ENCODE assay signal across 9 mouse cellular contexts in genomic region chr2:45114596-45114995, GRCm38 (mm10). TPM values are rescaled to one million over a fixed set of nuclear protein-coding genes. Genes with fewer than 3 reads are reported as not detected.
DNase-seq lines count a peak whose midpoint lies in the region; ATAC-seq and TF ChIP-seq lines count a peak whose summit lies in the region.
"Had no signal": no experiment of that assay in that cellular context is flagged by ENCODE, and none has a peak within 500 bp of the region (broad histone marks: within the 10 kb centered on the region; RNA-seq: fewer than 3 reads in every experiment).

No protein-coding gene starts in this region.

- no peaks in the 10 kb centered on the region for H3K9me3 ChIP-seq in heart, embryonic 10.5 days
- no peaks in the 10 kb centered on the region for H3K9me3 ChIP-seq in CH12.LX (replicated peaks; ENCODE audit: low read length)
- H3K9me3 ChIP-seq in forebrain, postnatal 0 days (ENCODE audit: low read length), result no peaks in the 10 kb centered on the region
- no peaks in the 10 kb centered on the region for H3K9me3 ChIP-seq in midbrain, embryonic 11.5 days (ENCODE audit: control insufficient read depth, low read length)

- H3K9ac ChIP-seq in CH12.LX (ENCODE audit: insufficient read depth, low read depth), result peak overlapping the region; percentile 100
- H3K9ac ChIP-seq in forebrain, postnatal 0 days, result peak overlapping the region; percentile 71
- H3K9ac ChIP-seq in midbrain, embryonic 11.5 days (ENCODE audit: low read length), result peak overlapping the region; percentile 22; the same call in 1 of the 2 replicates

- H3K27ac ChIP-seq in heart, embryonic 10.5 days, result no peak overlapping the region
- H3K27ac ChIP-seq in CH12.LX (ENCODE audit: insufficient read depth, low read depth), result peak overlapping the region; percentile 51; the same call in 1 of the 2 replicates
- peak overlapping the region; percentile 98 for H3K27ac ChIP-seq in forebrain, postnatal 0 days (ENCODE audit: low read depth, low read length)
- peak overlapping the region; percentile 41 for H3K27ac ChIP-seq in midbrain, embryonic 11.5 days (ENCODE audit: low read depth, low read length)

- no peaks in the 10 kb centered on the region for H3K36me3 ChIP-seq in heart, embryonic 10.5 days
- H3K36me3 ChIP-seq in CH12.LX (replicated peaks in 1 of 2; ENCODE audit: control insufficient read depth in 1 of 2, insufficient read depth in 1 of 2, low read length in 1 of 2), result no peaks in the 10 kb centered on the region
- no peaks in the 10 kb centered on the region for H3K36me3 ChIP-seq in forebrain, postnatal 0 days (ENCODE audit: insufficient read depth)
- H3K36me3 ChIP-seq in midbrain, embryonic 11.5 days (ENCODE audit: control insufficient read depth, insufficient read depth, low read length), result no peaks in the 10 kb centered on the region

- DNase-seq in heart, embryonic 10.5 days (ENCODE audit: low spot score), result no peak
- no peak for DNase-seq in heart, postnatal 4 days
- DNase-seq in CH12.LX (ENCODE audit: extremely low read depth), result peak; percentile 76
- DNase-seq in forebrain, postnatal 0 days, result no peak
- DNase-seq in midbrain, embryonic 11.5 days (ENCODE audit: low spot score, missing footprints), result peak; percentile 92
- no peak for DNase-seq in urinary bladder, postnatal 4 days (ENCODE audit: low spot score in 2 of 2)
- DNase-seq in layer of hippocampus, adult 9-10 months (ENCODE audit: low spot score), result no peak
- no peak for DNase-seq in cerebellum, postnatal 25 days
- DNase-seq: cerebellum, adult 2 months had no signal

- no peak for TF ChIP-seq CTCF in CH12.LX (conservative IDR thresholded peaks at IDR 0.05 in 1 of 2, IDR thresholded peaks at IDR 0.05 in 1 of 2; ENCODE audit: low read depth in 2 of 2, low read length in 2 of 2)
- TF ChIP-seq CTCF in forebrain, postnatal 0 days (IDR thresholded peaks at IDR 0.05; ENCODE audit: low read depth), result no peak

- 0 out of 2 replicates have a peak overlapping the region, but pooled peaks have one; percentile 6 for H3K4me3 ChIP-seq in heart, embryonic 10.5 days
- peak overlapping the region in 1 of 3 experiments; percentile 67 for H3K4me3 ChIP-seq in CH12.LX (replicated peaks in 1 of 3; ENCODE audit: low read depth in 2 of 3, low read length in 2 of 3, poor library complexity in 1 of 3)
- H3K4me3 ChIP-seq in forebrain, postnatal 0 days (ENCODE audit: low read depth, low read length), result peak overlapping the region; percentile 63; the same call in 1 of the 2 replicates
- no peak overlapping the region; the same call in 1 of the 2 replicates for H3K4me3 ChIP-seq in midbrain, embryonic 11.5 days (ENCODE audit: low read depth, low read length)

- no peak for ATAC-seq in forebrain, postnatal 0 days
- no peak for ATAC-seq in midbrain, embryonic 11.5 days (ENCODE audit: low FRiP score)

- TF ChIP-seq POLR2A in CH12.LX (IDR thresholded peaks at IDR 0.05; ENCODE audit: low read depth, low read length), result no peak

- peak overlapping the region; percentile 90 for H3K4me2 ChIP-seq in CH12.LX (ENCODE audit: insufficient read depth, low read depth, poor library complexity, severe bottlenecking)
- peak overlapping the region; percentile 69 for H3K4me2 ChIP-seq in forebrain, postnatal 0 days (ENCODE audit: low read depth)
- H3K4me2 ChIP-seq in midbrain, embryonic 11.5 days, result peak overlapping the region; percentile 73

- peaks cover 7% of the 10 kb centered on the region; the same call in 1 of the 2 replicates for H3K4me1 ChIP-seq in heart, embryonic 10.5 days
- peaks cover 2 to 36% of the 10 kb centered on the region in 2 experiments; a peak in 2 of 4 replicates for H3K4me1 ChIP-seq in CH12.LX (ENCODE audit: control insufficient read depth in 1 of 2, insufficient read depth in 2 of 2)
- 0 out of 2 replicates have a peak, but pooled peaks cover 3% of the 10 kb centered on the region for H3K4me1 ChIP-seq in forebrain, postnatal 0 days (ENCODE audit: insufficient read depth)
- peaks cover 22% of the 10 kb centered on the region for H3K4me1 ChIP-seq in midbrain, embryonic 11.5 days (ENCODE audit: control insufficient read depth, insufficient read depth, low read length)

- peaks cover 36% of the 10 kb centered on the region for H3K79me2 ChIP-seq in CH12.LX (replicated peaks; ENCODE audit: control insufficient read depth, extremely low read depth, insufficient read depth, poor library complexity, severe bottlenecking)

- dilution Hi-C loops in CH12.LX (cut with MboI; ENCODE audit: extremely low pct_ligation_motif_present, extremely low pct_unique_long_range_greater_than_20kb, low sequenced_read_pairs), result no loop called here

- peak; percentile 67 for TF ChIP-seq EP300 in CH12.LX (IDR thresholded peaks at IDR 0.05; ENCODE audit: low read length)

- peak; percentile 25 for TF ChIP-seq RAD21 in CH12.LX (IDR thresholded peaks at IDR 0.05; ENCODE audit: low read depth, low read length)

- in situ Hi-C loops in CH12.LX (cut with MboI; ENCODE audit: low pct_ligation_motif_present, low pct_unique_long_range_greater_than_20kb, low sequenced_read_pairs), result loop anchor here (25.0 kb wide), 2 partner anchors 652 to 1323 kb away; no protein-coding TSS in a partner anchor

- WGBS in heart, embryonic 10.5 days, result 31% methylated on average over 2 of the region's 2 CpGs
- 37% methylated on average over 2 of the region's 2 CpGs for WGBS in forebrain, postnatal 0 days
- 0% methylated on average over 2 of the region's 2 CpGs for WGBS in midbrain, embryonic 11.5 days

- H3K27me3 ChIP-seq in heart, embryonic 10.5 days (ENCODE audit: insufficient read depth, poor library complexity, severe bottlenecking), result no peaks in the 10 kb centered on the region
- no peaks in the 10 kb centered on the region for H3K27me3 ChIP-seq in CH12.LX (replicated peaks)
- no peaks in the 10 kb centered on the region for H3K27me3 ChIP-seq in forebrain, postnatal 0 days (ENCODE audit: insufficient read depth, low read length)
- H3K27me3 ChIP-seq in midbrain, embryonic 11.5 days (ENCODE audit: control insufficient read depth, insufficient read depth, low read length), result no peaks in the 10 kb centered on the region

TF ChIP-seq in CH12.LX, 34 proteins besides CTCF, POLR2A, EP300 and RAD21 (continues in another document):
- TF ChIP-seq PAX5 (IDR thresholded peaks at IDR 0.05; ENCODE audit: low read length) (no peak), RCOR1 (conservative IDR thresholded peaks at IDR 0.05; ENCODE audit: low read depth, low read length) (no peak; the same call in 1 of the 2 replicates), MAX (IDR thresholded peaks at IDR 0.05; ENCODE audit: low read length) (no peak), MAFK (IDR thresholded peaks at IDR 0.05; ENCODE audit: insufficient replicate concordance, low read length) (peak; percentile 61; the same call in 1 of the 2 replicates), IRF4 (IDR thresholded peaks at IDR 0.05; ENCODE audit: low read depth, low read length) (peak; percentile 72; the same call in 1 of the 2 replicates), NRF1 (IDR thresholded peaks at IDR 0.05; ENCODE audit: low read depth, low read length) (no peak), SIN3A (IDR thresholded peaks at IDR 0.05; ENCODE audit: low read length) (no peak), TBP (conservative IDR thresholded peaks at IDR 0.05; ENCODE audit: low read depth, low read length) (0 out of 2 replicates have a peak, but pooled peaks have one; percentile 37), ZKSCAN1 (IDR thresholded peaks at IDR 0.05; ENCODE audit: borderline replicate concordance, low read depth, low read length) (no peak), USF2 (conservative IDR thresholded peaks at IDR 0.05; ENCODE audit: low read depth, low read length) (no peak), ZNF384 (IDR thresholded peaks at IDR 0.05; ENCODE audit: low read depth, low read length) (peak; percentile 31; the same call in 1 of the 2 replicates), USF1 (IDR thresholded peaks at IDR 0.05; ENCODE audit: low read depth, low read length) (no peak), TCF12 (IDR thresholded peaks at IDR 0.05; ENCODE audit: low read depth, low read length) (peak; percentile 79), KAT2A (IDR thresholded peaks at IDR 0.05; ENCODE audit: insufficient replicate concordance, low read length) (no peak), UBTF (IDR thresholded peaks at IDR 0.05; ENCODE audit: low read depth, low read length) (no peak), JUN (IDR thresholded peaks at IDR 0.05; ENCODE audit: insufficient read depth, low read depth, low read length) (no peak), CHD2 (IDR thresholded peaks at IDR 0.05; ENCODE audit: low read length) (peak; percentile 90), BHLHE40 (IDR thresholded peaks at IDR 0.05; ENCODE audit: low read depth, low read length) (peak; percentile 84), HCFC1 (IDR thresholded peaks at IDR 0.05; ENCODE audit: low read depth, low read length) (peak; percentile 36; the same call in 1 of the 2 replicates), MAZ (IDR thresholded peaks at IDR 0.05; ENCODE audit: low read depth, low read length) (no peak), MXI1 (IDR thresholded peaks at IDR 0.05; ENCODE audit: low read depth, low read length) (0 out of 2 replicates have a peak, but pooled peaks have one; percentile 32), E2F4 (IDR thresholded peaks at IDR 0.05; ENCODE audit: insufficient replicate concordance, low read depth, low read length) (no peak), MYC (IDR thresholded peaks at IDR 0.05; ENCODE audit: low read depth, low read length) (peak; percentile 89), ZC3H11A (IDR thresholded peaks at IDR 0.05; ENCODE audit: low read depth, low read length) (no peak), MEF2A (IDR thresholded peaks at IDR 0.05; ENCODE audit: borderline replicate concordance, low read depth, low read length) (peak; percentile 83; the same call in 1 of the 2 replicates), ETS1 (conservative IDR thresholded peaks at IDR 0.05; ENCODE audit: low read depth, low read length) (peak; percentile 81), ELF1 (IDR thresholded peaks at IDR 0.05; ENCODE audit: low read depth, low read length) (no peak; the same call in 1 of the 2 replicates), GABPA (IDR thresholded peaks at IDR 0.05; ENCODE audit: insufficient replicate concordance, low read depth, low read length) (no peak), POLR2AphosphoS2 (IDR thresholded peaks at IDR 0.05; ENCODE audit: low read depth, low read length) (no peak)

RNA-seq across cellular contexts. Expression of gene Zeb2, which starts 2.6 kb away (rescaled TPM):
- polyA plus RNA-seq in heart, embryonic 10.5 days (2016; fragmentation: Nextera tagmentation; extraction: Ambion mirVana), result 22.8 and 25.1 TPM in 2 replicates
- 10 to 100 TPM; 59.7 to 66.5 TPM for total RNA-seq in heart, postnatal 4 days (2021)
- total RNA-seq in CH12.LX (2012; rRNA removed) (20.6 and 25.8 TPM in 2 replicates), CH12.LX (2014; rRNA removed) (12.9 and 13.2 TPM in 2 replicates)
- polyA plus RNA-seq in CH12.LX (2012; ENCODE audit: insufficient read length, low read depth), result 20.8 and 21.1 TPM in 2 replicates
- total RNA-seq in forebrain, postnatal 0 days (2014; rRNA removed), result 150 and 186 TPM in 2 replicates
- polyA plus RNA-seq in forebrain, postnatal 0 days (2015; fragmentation: Nextera tagmentation; extraction: Ambion mirVana), result 47.7 and 50.6 TPM in 2 replicates
- 61.2 and 69.9 TPM in 2 replicates for polyA plus RNA-seq in midbrain, embryonic 11.5 days (2014; fragmentation: Nextera tagmentation; extraction: Ambion mirVana)

Comparison
In these comparisons a context has a peak if more than half of its experiments do, and no peak if none do; other contexts are left out.
1. DNase-seq: peak in CH12.LX (single experiment) and midbrain, embryonic 11.5 days (single experiment); none in heart, embryonic 10.5 days (single experiment), heart, postnatal 4 days (single experiment), forebrain, postnatal 0 days (single experiment), urinary bladder, postnatal 4 days (0 of 2), layer of hippocampus, adult 9-10 months (single experiment) and cerebellum, postnatal 25 days (0 of 2).
2. H3K9ac ChIP-seq: peak in every context shown above with its lines; median percentile 100 in CH12.LX; 71 in forebrain, postnatal 0 days; 22 in midbrain, embryonic 11.5 days.
3. Peak in every context shown above with its lines, with median percentiles within 50 percentile points of each other: H3K4me2 ChIP-seq.